Mouse (Mus musculus) MEL (cell line): ENCODE measurements around the gene Zfp384.

Experiments
- CTCF ChIP-seq, 3 experiments: IDR thresholded peaks in 2 of 3; conservative IDR thresholded peaks in 1 of 3; 2 replicates each; pipeline ENCODE4 v1.5.1; 2011 to 2012; ENCODE audit warnings: low read length in 3 of 3, low read depth in 2 of 3, mild to moderate bottlenecking in 2 of 3, improper control_type of control experiment in 1 of 3, inconsistent platforms in 1 of 3, mixed read lengths in 1 of 3, moderate library complexity in 1 of 3; ENCODE audit not compliant: control insufficient read depth in 1 of 3, insufficient read depth in 1 of 3, poor library complexity in 1 of 3, severe bottlenecking in 1 of 3
- E2F4 ChIP-seq: IDR thresholded peaks from 2 replicates; pipeline ENCODE4 v1.6.1; 2011; ENCODE audit warnings: low read depth, low read length, improper control_type of control experiment, borderline replicate concordance
- EP300 ChIP-seq, 2 experiments: IDR thresholded peaks; 2 replicates each; pipeline ENCODE4 v1.6.1; 2011; ENCODE audit warnings: improper control_type of control experiment in 2 of 2, low read length in 2 of 2, low read depth in 1 of 2, mild to moderate bottlenecking in 1 of 2
- MAFK ChIP-seq: IDR thresholded peaks from 2 replicates; pipeline ENCODE4 v1.6.1; 2011; ENCODE audit warnings: low read depth, mild to moderate bottlenecking, low read length, improper control_type of control experiment, borderline replicate concordance
- MYC ChIP-seq: IDR thresholded peaks from 2 replicates; pipeline ENCODE4 v1.6.1; 2011; ENCODE audit warnings: low read depth, mild to moderate bottlenecking, low read length, improper control_type of control experiment, moderate library complexity
- RAD21 ChIP-seq: IDR thresholded peaks from 2 replicates; pipeline ENCODE4 v1.6.1; 2011; ENCODE audit warnings: mild to moderate bottlenecking, low read depth, low read length, improper control_type of control experiment

DNA sequence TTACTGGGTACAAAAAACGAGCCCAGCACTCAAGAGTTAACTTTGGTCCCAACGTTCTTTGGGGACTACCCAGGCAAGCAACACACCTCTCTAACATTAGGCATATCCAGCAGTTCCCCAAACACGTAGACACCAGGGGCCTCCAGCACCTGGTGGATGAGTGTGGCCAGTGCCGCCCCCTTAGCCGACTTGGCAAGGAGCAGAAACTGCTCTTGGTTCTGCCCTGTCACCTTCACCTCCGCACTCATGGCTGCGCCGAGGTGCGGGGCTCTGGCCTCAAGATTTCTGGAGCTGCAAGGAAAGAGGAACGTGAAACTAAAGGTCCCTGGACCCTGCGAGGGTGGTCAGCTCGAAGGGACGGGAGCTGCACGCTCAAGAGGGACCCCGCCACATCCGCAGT is 44.3 kb upstream of the Zfp384 start:
- TF ChIP-seq CTCF (IDR thresholded peaks at IDR 0.05 in 2 of 3, conservative IDR thresholded peaks at IDR 0.05 in 1 of 3; ENCODE audit: control insufficient read depth in 1 of 3, insufficient read depth in 1 of 3, low read depth in 2 of 3, low read length in 3 of 3, poor library complexity in 1 of 3, severe bottlenecking in 1 of 3) (no peak), MYC (no peak), E2F4 (no peak), EP300 (IDR thresholded peaks at IDR 0.05; ENCODE audit: low read depth in 1 of 2, low read length in 2 of 2) (no peak), RAD21 (no peak), MAFK (no peak)
